Mouse (Mus musculus) midbrain, embryonic 16.5 days (tissue): ENCODE results near the gene Susd6. TPM values are rescaled to one million over a fixed set of nuclear protein-coding genes. Genes with fewer than 3 reads are reported as not detected.
"Not testable (repeated sequence)": the region's sequence is repeated elsewhere in the genome, so short reads cannot be mapped to it uniquely, and the experiment has no call there.

Source experiments
- ATAC-seq: fragments of 200-750 bp; cut with Nextera tagmentation; 2 replicates; pipeline ENCODE4 v1.8.0; 2017; ENCODE audit warnings: moderate TSS enrichment
- H3K27ac ChIP-seq: fragments of 300-500 bp; sonication (generic); 2 replicates; pipeline ENCODE4 v1.5.1; 2014; ENCODE audit warnings: mild to moderate bottlenecking, low read length, mixed read lengths
- H3K27me3 ChIP-seq: fragments of 300-500 bp; sonication (generic); 2 replicates; pipeline ENCODE4 v1.6.1; 2014; ENCODE audit warnings: low read depth, low read length, mixed read lengths; ENCODE audit not compliant: control insufficient read depth, insufficient read depth
- H3K36me3 ChIP-seq: fragments of 300-500 bp; sonication (generic); 2 replicates; pipeline ENCODE4 v1.6.1; 2014; ENCODE audit warnings: mild to moderate bottlenecking, low read length, moderate library complexity, mixed read lengths; ENCODE audit not compliant: control insufficient read depth, insufficient read depth
- H3K4me1 ChIP-seq: fragments of 300-500 bp; sonication (generic); 2 replicates; pipeline ENCODE4 v1.6.1; 2014; ENCODE audit warnings: mild to moderate bottlenecking, low read length, mixed read lengths; ENCODE audit not compliant: control insufficient read depth, insufficient read depth
- H3K4me2 ChIP-seq: fragments of 300-500 bp; sonication (generic); 2 replicates; pipeline ENCODE4 v1.6.1; 2014; ENCODE audit warnings: mild to moderate bottlenecking, low read length, mixed read lengths
- H3K4me3 ChIP-seq: fragments of 300-500 bp; sonication (generic); 2 replicates; pipeline ENCODE4 v1.5.1; 2014; ENCODE audit warnings: low read depth, mild to moderate bottlenecking, low read length, moderate library complexity, mixed read lengths
- H3K9ac ChIP-seq: fragments of 300-500 bp; sonication (generic); 2 replicates; pipeline ENCODE4 v1.6.1; 2014; ENCODE audit warnings: low read depth, low read length, mixed read lengths
- H3K9me3 ChIP-seq: fragments of 300-500 bp; sonication (generic); replicated peaks from 2 replicates; pipeline ENCODE4 v1.6.1; 2014; ENCODE audit warnings: mild to moderate bottlenecking, low read length, mixed read lengths; ENCODE audit not compliant: control insufficient read depth, poor library complexity, severe bottlenecking
- WGBS: fragments of 180-500 bp; shearing (Covaris S2); extraction: QIAGEN DNeasy Blood & Tissue Kit; methylation state at CpG from one replicate; pipeline ENCODE4 v1.1.7; 2014; 5-methylcytosine and 5-hydroxymethylcytosine counted together
- polyA plus RNA-seq: library from polyadenylated mRNA; unstranded; fragments of >200 nt; fragmentation: Nextera tagmentation; extraction: Ambion mirVana; gene quantifications from 2 replicates; pipeline ENCODE4 v1.2.1, GENCODE M21; 2015

The Susd6 gene
- polyA plus RNA-seq, 1 experiment from 2014 or later: 10.4 TPM

DNA sequence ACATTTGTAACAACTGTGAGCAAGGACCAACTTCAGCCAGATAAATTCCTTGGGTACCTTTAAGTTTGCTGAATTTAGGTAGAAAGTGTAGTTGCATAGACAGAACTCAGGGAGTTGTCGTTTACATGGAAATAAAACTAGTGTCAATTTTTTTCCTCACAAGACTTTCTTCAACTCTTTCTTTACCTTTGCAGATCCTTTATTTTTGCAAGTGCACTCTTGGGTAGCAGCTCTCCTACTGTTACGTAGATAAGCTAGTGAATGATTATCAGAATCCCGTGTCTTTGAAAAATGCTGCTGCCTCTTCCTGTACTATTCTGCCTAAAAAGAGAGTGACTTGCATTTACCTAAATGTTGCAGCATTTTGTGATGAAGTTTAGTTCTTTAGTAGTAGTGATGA is 24.2 kb downstream of the Susd6 start:
- Histone ChIP-seq H3K4me3 (no peak overlapping the region), H3K9ac (no peak overlapping the region), H3K27ac (no peak overlapping the region), H3K4me1 (peaks cover 13% of the 10 kb centered on the region), H3K27me3 (no peaks in the 10 kb centered on the region), H3K9me3 (no peaks in the 10 kb centered on the region), H3K36me3 (no peaks in the 10 kb centered on the region), H3K4me2 (no peak overlapping the region)
- ATAC-seq: no peak
- 81% methylated on average over 3 of the region's 3 CpGs for WGBS

DNA sequence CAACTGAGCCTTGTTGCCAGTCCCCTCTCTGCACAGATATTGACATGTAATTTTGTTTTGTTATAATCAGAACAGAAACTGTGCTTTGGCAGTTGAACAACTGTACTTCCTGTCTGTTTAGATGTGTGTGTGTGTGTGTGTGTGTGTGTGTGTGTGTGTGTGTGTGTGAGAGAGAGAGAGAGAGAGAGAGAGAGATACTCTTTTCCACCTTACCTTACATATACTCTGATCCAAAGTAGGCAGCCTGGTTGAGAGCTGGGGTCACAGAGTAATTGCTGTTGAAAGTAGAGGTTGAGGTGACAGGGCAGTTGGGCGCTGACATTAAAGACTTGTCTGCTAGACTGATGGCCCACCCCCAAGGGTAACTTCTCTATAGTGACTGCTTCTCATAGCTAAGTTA is 25.0 kb downstream of the Susd6 start:
- Histone ChIP-seq H3K4me3 (no peak overlapping the region), H3K9ac (no peak overlapping the region), H3K27ac (no peak overlapping the region), H3K4me2 (no peak overlapping the region), H3K27me3 (no peaks in the 10 kb centered on the region), H3K9me3 (no peaks in the 10 kb centered on the region), H3K4me1 (peaks cover 13% of the 10 kb centered on the region), H3K36me3 (no peaks in the 10 kb centered on the region)
- WGBS: 75% methylated on average over 1 of the region's 1 CpGs
- no peak for ATAC-seq

DNA sequence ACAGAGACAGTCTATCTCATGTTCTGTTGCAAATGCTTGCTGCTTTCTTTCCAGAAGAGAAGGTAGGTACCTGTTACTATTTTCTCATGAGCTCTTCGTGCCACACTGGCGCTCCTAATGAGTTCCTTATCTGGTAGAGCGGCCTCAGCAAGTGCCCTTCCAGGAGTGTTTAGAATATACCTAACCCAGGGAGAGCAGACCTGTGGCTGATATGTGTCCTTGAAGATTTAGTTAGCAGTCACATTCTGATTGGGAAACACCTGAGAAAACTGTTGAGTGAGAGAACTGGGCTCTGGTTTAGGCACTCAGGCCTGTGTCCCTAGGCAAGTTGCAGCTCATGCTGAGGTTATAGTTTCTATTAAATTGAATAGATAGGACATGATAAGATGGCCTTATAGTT is 25.6 kb downstream of the Susd6 start:
- no peak for ATAC-seq
- Histone ChIP-seq H3K36me3 (no peaks in the 10 kb centered on the region), H3K9ac (no peak overlapping the region), H3K4me3 (no peak overlapping the region), H3K27me3 (no peaks in the 10 kb centered on the region), H3K9me3 (no peaks in the 10 kb centered on the region), H3K4me1 (peaks cover 13% of the 10 kb centered on the region), H3K4me2 (no peak overlapping the region), H3K27ac (no peak overlapping the region)
- 88% methylated on average over 3 of the region's 3 CpGs for WGBS

DNA sequence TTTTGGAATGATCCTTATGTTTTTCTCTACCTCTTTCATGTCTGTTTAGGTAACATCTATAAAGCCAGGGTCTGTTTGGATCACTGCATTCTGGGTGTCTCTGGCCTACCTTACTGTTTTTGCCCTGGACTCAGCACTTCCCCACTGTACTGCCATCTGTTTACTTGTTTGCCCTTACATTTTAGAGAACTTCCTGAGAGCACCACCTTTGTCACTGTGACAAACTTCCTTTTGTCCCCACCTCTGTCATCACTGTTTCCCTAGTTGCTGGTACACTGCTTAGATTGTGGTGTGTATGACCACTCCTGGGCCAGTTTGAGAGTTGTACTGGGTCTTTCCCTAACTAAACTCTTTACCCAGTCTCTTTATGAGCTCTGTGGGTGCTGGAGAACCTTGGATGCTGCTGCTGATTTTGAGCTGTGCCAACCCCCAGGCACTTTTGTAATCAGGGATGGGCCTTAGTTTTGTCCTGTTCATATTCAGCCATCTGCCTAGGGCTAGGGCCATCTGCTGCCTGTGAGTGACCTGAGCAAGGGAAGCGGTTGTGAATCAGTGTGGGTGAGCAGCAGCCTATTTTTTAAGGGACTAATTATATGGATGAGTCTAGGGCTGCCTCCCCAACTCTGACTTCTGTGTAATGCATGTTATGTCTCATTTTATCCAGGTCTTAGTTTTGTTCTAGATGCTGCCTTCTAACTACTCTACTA is 26.2 kb downstream of the Susd6 start:
- no peak for ATAC-seq
- Histone ChIP-seq H3K4me3 (no peak overlapping the region), H3K36me3 (no peaks in the 10 kb centered on the region), H3K4me1 (peaks cover 16% of the 10 kb centered on the region), H3K27ac (peak overlapping the region; percentile 47; the same call in 1 of the 2 replicates), H3K9me3 (no peaks in the 10 kb centered on the region), H3K9ac (no peak overlapping the region), H3K27me3 (no peaks in the 10 kb centered on the region), H3K4me2 (no peak overlapping the region)
- 19% methylated on average over 1 of the region's 1 CpGs for WGBS

DNA sequence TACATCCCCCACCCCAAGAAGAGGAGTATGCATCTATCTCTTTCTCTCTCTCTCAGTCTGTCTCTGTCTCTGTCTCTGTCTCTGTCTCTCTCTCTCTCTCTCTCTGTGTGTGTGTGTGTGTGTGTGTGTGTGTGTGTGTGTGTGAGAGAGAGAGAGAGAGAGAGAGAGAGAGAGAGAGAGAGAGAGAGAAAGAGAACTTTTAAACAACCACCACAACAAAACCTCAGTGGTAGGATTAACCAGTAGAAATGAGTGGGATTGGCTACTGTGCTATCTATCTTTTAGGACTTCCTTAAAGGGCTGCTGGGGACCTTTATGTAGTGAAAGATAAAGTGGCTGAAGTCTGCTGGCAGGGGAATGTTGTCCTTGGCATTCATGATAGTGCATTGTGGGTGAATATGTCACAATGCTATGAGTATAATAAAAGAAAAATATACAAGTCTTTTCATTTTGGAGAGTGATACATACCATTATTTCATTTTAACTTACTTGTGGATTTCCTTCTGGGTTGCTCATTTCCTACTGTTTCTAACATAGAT is 27.5 kb downstream of the Susd6 start:
- ATAC-seq: no peak
- Histone ChIP-seq H3K4me3 (no peak overlapping the region), H3K36me3 (no peaks in the 10 kb centered on the region), H3K27me3 (no peaks in the 10 kb centered on the region), H3K9me3 (no peaks in the 10 kb centered on the region), H3K4me1 (peaks cover 13% of the 10 kb centered on the region), H3K27ac (no peak overlapping the region), H3K9ac (no peak overlapping the region), H3K4me2 (no peak overlapping the region)

DNA sequence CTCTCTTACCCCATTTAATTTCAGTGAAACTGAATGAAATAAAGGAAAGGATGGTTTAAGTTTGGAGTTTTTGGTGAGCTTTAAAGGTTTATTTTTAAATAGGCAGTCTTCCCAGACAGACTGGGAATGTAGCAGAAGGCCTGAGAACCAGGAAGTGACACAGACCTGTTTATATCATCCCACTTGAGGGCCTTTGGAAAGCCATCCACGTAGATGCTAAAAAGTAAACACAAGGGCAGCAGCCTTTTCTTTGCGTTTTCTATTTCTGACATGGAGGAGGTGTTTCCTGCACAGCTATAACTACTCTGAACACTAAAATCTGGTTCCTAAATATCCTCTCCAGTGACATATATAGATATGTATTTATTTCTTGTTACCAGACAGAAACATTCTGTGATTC is 28.7 kb downstream of the Susd6 start:
- H3K27ac ChIP-seq: not testable (repeated sequence)

DNA sequence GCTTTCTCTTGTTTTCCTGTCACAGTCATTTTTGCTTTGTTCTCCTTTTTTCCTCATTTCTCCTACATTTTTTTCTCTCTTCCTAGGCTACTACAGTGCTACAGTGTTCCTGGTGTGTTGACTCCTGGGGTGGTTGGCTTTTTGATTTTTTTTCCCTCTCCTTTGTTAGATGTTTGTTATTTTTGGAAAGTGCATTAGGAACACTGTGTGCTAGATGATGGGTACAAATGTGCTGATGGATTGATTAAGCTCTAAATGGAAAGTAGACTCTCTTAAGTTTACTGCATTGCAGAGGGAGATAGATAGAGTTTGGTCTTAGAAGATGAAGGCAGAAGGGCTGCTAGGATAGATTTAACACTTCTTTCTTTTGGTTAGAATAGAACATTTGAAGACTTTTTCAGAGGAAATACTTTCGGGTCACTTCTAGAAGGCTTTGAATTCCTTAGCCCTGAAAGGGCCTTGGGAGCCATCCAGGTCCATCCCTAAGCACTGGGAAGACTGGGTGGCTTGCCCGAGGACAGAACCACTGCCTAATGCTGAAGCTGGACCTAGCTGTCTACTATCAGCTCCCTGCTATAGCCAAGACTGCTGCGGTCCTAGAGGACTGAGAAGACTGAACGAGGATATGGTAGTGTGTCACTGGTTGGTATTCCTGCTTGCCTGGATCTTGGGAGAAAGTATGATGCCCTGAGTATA is 31.1 kb downstream of the Susd6 start:
- ATAC-seq: no peak

More for the DNA sequence above, 28.7 kb downstream of the Susd6 start:
- not testable (repeated sequence) for H3K9me3 ChIP-seq, H3K4me2 ChIP-seq, H3K27me3 ChIP-seq, H3K4me3 ChIP-seq, H3K36me3 ChIP-seq, ATAC-seq, H3K9ac ChIP-seq
- 72% methylated on average over 2 of the region's 2 CpGs for WGBS
- H3K4me1 ChIP-seq: peaks cover 13% of the 10 kb centered on the region

DNA sequence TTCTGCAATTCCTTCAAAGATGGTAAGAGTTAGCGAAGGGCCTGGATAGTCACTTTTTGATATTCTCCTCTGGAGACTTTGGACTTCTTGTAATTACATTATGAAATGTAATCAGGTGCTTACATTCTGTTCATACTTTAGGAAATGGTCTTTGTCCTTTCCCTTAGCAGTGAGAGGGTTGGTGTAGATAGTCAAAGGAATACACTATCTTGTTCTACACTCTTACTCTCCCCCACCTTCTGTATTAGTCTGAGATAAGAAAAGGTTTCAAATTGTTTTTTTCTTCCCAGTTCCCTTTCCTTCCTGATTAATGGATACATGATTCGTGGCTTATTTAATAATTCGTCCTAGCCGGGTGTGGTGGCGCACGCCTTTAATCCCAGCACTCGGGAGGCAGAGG is 32.2 kb downstream of the Susd6 start:
- Histone ChIP-seq H3K9ac (no peak overlapping the region), H3K27me3 (no peaks in the 10 kb centered on the region), H3K4me1 (peaks cover 9% of the 10 kb centered on the region), H3K27ac (no peak overlapping the region), H3K9me3 (no peaks in the 10 kb centered on the region), H3K4me3 (no peak overlapping the region), H3K36me3 (no peaks in the 10 kb centered on the region), H3K4me2 (no peak overlapping the region)
- 96% methylated on average over 7 of the region's 7 CpGs for WGBS
- ATAC-seq: no peak

More for the DNA sequence above, 31.1 kb downstream of the Susd6 start:
- Histone ChIP-seq H3K36me3 (no peaks in the 10 kb centered on the region), H3K27ac (no peak overlapping the region), H3K4me1 (peaks cover 13% of the 10 kb centered on the region), H3K9ac (no peak overlapping the region), H3K27me3 (no peaks in the 10 kb centered on the region), H3K9me3 (no peaks in the 10 kb centered on the region), H3K4me3 (no peak overlapping the region), H3K4me2 (no peak overlapping the region)
- WGBS: 89% methylated on average over 4 of the region's 4 CpGs

DNA sequence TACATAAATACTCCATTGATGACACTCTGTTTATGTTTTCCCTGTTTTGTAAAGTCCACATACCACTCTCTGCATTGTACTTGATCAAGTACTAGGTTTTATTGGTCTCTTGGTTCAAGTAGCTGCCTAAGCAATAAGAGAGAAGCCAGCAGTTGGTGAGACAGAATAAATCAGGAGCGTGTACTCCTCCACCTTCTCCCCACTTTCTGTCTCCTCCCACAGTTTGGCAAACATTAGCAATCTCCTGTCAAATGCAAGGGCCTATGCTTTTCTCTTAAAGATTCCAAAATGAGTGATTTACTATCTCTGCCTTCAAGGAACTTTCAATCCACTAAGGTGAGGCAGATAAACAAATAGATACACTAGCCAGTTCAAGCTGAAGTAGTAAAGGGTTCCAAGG is 33.9 kb downstream of the Susd6 start:
- Histone ChIP-seq H3K36me3 (no peaks in the 10 kb centered on the region), H3K4me3 (no peak overlapping the region), H3K9ac (no peak overlapping the region), H3K4me2 (no peak overlapping the region), H3K27me3 (no peaks in the 10 kb centered on the region), H3K4me1 (peaks cover 9% of the 10 kb centered on the region), H3K9me3 (no peaks in the 10 kb centered on the region), H3K27ac (no peak overlapping the region)
- no peak for ATAC-seq
- WGBS: 100% methylated on average over 1 of the region's 1 CpGs
